Mouse (Mus musculus): Measurements from ENCODE around the gene Hoxd4.

GRCm38 (mm10) chr2:74731799-74732512, 20.2 kb downstream of the Hoxd4 start:
- TF ChIP-seq CTCF (IDR thresholded peaks at IDR 0.05; ENCODE audit: borderline replicate concordance, extremely low read depth, insufficient read depth, insufficient read length) (no peak), POLR2A (IDR thresholded peaks at IDR 0.05; ENCODE audit: borderline replicate concordance, extremely low read depth, insufficient read depth, insufficient read length, poor library complexity, severe bottlenecking) (no peak)

All from brain, embryonic 14.5 days (tissue).